Mouse (Mus musculus) adrenal gland, postnatal 14 days (tissue): Measurements from ENCODE around the gene Mybph. TPM values are rescaled to one million over a fixed set of nuclear protein-coding genes. Genes with fewer than 3 reads are reported as not detected.

Experiments
- DNase-seq: peaks from one replicate; pipeline ENCODE4 v3.0.0; 2021; ENCODE audit warnings: mixed read lengths
- long read RNA-seq, 2 experiments: library from polyadenylated mRNA; stranded (forward); transcript quantifications; one replicate each; pipeline ENCODE4 v2.0.0; 2021
- total RNA-seq: library from RNA; stranded (reverse); gene quantifications from 2 replicates; pipeline ENCODE4 v1.2.3, GENCODE M21; 2021

The Mybph gene
- not detected in 2 replicates for total RNA-seq
- long read RNA-seq, experiment 1: 0 reads
- long read RNA-seq, experiment 2: 0 reads

GRCm38 (mm10) chr1:134193126-134193525, at the start of gene Mybph:
Gene Mybph, plus strand, starts transcription at chr1:134193448.
- DNase-seq: no peak

- no peak for DNase-seq
Measured at GRCm38 (mm10) chr1:134146066-134146465, 47.2 kb upstream of the Mybph start.

DNA sequence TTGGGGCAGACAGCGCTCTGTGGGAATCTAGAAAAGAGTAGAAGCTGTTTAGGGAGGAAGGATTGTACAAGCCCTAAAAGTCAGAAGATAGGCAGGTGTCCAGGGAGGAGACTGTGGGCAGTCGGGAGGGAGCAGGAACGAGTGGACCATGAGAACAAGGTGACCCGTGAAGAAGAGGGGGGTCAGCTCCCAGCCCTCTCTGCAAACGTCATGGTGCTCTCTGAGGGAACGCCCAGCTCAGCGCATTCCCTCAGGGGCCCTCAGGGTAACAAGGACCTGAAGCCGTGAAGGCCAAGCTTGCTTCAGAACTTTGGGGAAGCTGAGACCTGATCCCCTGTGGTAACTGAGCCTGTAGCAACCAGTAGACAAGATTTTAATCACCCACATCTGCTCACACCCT, 43.2 kb upstream of the Mybph start:
- DNase-seq: no peak

- DNase-seq: no peak
Measured at GRCm38 (mm10) chr1:134150745-134151144, 42.5 kb upstream of the Mybph start.

- peak; percentile 87 for DNase-seq
Measured at GRCm38 (mm10) chr1:134151655-134152412, 41.4 kb upstream of the Mybph start.

DNA sequence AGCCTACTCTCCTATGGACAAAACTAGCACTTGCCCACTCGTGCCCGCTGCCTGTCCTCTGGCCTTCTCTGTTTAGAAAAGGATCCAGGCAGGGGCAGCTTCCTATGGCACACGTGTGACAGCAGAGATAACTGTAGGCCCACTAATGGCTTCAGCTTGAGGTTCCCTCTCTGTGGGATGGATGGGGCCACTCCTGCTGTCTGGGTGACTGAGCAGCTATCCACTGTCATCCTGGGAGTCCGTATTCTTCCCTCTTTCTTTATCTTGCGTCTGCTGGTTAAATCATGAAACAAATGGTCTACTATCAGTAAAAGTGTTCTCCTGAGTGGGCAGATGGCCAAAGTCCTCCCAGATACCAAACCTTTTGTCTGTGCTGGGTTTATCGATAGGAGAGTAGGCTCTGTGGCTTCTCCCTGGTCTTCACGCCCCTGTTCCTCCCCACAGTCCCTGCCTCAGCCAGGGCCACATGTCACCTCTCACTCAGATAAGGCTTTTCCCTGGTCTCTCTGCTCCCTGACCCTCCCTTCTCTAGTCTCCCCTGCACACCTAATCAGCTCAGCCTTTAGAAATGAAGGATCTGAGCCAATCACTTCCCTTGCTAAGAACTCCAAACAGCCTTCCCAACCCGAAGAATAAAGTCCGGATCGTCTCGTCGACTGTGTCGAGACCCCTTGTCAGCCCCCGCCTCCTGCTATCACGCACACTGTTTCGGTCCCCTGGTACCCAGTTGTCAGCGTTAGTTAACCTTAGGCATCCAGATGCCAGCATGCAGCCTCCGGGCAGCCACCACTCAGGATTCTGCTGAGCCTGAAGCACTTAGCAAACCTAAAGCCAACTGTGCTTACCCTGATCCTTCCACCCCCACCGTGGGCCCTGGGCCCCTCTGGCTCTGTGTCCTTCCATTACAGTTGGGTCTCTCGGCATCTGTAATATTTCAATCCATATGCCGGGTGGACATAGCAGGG, 40.3 kb upstream of the Mybph start:
- no peak for DNase-seq

GRCm38 (mm10) chr1:134154121-134154520, 39.1 kb upstream of the Mybph start:
- DNase-seq: no peak

GRCm38 (mm10) chr1:134154655-134155054, 38.6 kb upstream of the Mybph start:
- DNase-seq: no peak

- no peak for DNase-seq
Measured at GRCm38 (mm10) chr1:134160404-134160803, 32.8 kb upstream of the Mybph start.

DNA sequence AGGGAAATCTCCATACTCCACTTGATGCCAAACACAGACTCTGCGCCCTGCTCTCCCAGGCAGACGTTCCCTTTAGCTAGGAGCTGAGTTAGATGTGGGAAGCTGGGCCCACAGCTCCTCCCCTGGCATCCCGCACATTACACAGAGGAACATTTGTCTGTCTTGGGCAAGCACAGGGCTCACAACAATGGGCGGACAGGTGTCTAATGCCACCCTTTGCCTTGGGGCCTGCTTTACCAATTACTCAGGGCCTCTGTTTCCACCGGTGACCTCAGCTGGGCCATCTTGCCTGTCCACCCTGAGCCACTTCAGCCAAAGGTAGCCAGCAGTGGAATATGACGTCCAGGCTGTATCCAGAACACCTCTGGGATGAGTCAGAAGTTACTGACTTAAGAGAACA, 31.8 kb upstream of the Mybph start:
- DNase-seq: no peak

GRCm38 (mm10) chr1:134162510-134163225, 30.6 kb upstream of the Mybph start:
- no peak for DNase-seq

- no peak for DNase-seq
Measured at GRCm38 (mm10) chr1:134163476-134163875, 29.8 kb upstream of the Mybph start.

DNA sequence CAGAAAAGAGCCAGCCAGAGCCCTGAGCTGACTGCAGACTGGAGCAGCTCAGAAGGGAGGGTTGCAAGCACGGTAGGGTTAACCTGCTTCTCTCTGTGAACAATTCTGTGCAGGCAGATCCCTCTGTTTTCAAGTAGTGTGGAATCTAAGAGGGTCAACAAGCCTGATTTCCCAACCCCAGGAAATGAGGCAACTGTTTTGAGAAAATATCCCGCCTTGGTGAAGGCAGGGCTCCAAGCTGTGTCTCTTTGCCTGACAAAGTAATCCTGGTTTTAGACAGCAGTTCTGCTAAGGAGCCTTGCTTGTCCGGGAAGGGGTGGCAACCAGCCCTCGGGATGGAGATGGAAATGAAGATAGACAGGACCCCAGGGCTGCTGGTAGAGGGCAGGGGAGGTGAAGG, 28.8 kb upstream of the Mybph start:
- DNase-seq: no peak

- no peak for DNase-seq
Measured at GRCm38 (mm10) chr1:134166547-134166946, 26.7 kb upstream of the Mybph start.

- no peak for DNase-seq
Measured at GRCm38 (mm10) chr1:134167416-134168305, 25.6 kb upstream of the Mybph start.

DNA sequence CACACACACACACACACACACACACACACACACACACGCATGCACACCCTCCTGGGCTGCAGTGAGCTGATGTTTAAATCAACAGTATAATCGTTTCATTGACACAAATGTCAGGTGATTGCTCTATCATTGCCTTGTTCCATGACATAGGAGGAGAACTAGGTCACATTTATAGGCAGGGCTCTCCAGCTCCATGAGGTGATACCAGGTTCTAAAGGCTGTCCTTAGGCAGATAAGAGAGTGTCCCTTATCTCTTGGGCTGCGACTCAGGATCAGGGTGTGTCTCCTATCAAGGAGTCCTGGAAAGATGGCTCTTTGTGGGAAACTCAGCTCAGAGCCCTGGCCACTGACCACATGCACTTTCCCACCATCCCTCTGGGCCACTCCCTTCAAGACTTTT, 24.7 kb upstream of the Mybph start:
- no peak for DNase-seq

- DNase-seq: no peak
Measured at GRCm38 (mm10) chr1:134168985-134169697, 24.1 kb upstream of the Mybph start.

DNA sequence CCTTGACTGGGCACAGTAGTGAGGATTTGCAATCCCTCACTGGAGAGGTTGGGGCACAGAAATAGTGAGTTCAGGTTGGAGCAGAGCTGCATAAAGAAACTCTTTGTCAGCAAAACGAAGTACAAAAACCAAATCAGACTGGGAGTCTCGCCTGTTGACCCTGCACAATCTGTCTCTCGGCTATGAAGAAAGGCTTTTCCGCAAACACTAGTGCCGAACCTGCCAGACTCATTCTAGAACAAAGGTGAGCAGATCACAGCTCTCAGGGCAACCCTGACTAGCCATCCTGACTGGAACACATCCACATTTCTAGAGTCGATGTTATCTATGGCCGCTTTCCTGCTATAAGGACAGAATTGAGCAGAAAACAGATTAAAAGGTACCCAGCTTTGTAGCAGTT, 20.2 kb upstream of the Mybph start:
- no peak for DNase-seq

DNA sequence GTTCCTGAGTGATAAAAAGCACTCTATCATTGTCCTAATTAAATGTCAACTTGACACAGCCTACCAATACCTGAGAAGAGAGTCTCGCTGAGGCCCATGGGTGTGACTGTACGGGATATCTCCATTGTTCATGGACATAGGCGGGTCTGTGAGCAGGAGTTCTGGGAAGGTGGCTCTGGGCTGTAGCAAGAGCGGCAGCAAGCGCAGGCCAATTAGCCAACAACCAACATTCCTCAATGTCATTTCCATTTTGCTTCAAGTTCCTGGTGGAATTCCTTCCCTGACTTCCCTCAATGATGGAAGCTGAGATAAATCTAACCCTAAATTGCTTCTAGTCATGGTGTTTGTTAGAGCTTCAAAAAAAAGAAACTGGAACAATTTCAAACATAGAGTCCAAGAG, 15.3 kb upstream of the Mybph start:
- no peak for DNase-seq

- peak; percentile 32 for DNase-seq
Measured at GRCm38 (mm10) chr1:134182025-134182424, 11.2 kb upstream of the Mybph start, which contains the start of gene Chil1. Gene Chil1, plus strand, starts transcription at chr1:134182176.

DNA sequence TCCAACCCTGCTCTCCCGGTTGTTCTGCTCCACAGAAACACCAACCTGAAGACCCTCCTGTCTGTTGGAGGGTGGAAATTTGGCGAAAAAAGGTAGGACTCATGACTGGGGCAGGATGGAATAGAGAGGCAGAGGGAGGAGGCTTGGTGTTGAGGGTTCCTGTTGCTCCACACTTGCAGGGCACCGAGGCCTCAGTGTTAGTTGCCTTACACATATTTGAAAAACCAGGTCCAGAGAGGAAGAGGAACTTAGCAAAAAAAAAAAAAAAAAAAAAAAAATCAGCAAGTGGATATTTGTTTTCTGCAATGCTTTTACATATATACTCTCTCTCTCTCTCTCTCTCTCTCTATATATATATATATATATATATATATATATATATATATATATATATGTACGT, 9.2 kb upstream of the Mybph start:
- no peak for DNase-seq
